Mouse (Mus musculus): Measurements from ENCODE around the gene Sec14l1.

The Sec14l1 gene

GRCm38 (mm10) chr11:117179902-117180301 lies 64.9 kb downstream of the Sec14l1 start:
- in situ Hi-C loops (cut with MboI, MseI) = loop anchor here (5.0 kb wide), 1 partner anchor 108 kb away; no protein-coding TSS in a partner anchor

GRCm38 (mm10) chr11:117182808-117183207 lies 67.8 kb downstream of the Sec14l1 start:
- in situ Hi-C loops (cut with MboI, MseI) = no loop called here

DNA sequence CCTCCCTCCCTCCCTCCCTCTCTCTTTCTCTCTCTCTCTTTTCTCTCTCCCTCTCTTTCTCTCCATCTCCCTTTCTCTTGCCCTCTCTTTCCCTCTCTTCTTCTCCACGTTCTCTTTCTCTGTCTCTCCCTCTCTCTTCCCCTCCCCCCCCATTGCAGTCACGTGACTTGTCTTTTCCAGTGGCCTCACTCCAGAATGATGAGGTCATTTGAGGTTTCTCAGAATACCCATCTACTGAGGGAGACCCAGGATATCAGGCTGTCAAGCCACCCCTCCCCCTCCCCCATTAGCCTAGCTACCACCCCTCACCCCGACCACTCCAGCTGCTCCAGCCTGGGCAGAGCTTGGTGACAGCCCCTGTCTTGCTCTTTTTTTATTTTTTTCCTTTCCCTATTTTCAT lies 68.3 kb downstream of the Sec14l1 start:
- in situ Hi-C loops (cut with MboI, MseI) = no loop called here

DNA sequence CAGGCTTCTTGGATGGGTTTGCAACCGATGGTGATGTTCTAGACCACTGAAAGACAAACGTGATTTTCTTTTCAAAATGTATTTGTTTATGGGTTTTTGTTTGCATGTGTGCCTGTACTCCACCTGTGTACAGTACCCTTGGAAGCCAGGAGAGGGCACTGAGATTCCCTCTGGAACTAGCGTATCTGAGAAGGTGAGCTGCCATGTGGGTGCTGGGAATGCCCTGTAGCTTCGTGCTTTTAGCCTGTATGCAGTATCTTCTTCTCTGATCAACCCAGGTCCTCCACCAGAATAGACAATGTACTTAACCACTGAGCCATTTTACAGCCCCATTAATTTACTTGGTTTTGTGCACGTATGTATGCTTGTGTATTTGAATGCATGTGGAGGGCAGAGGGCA lies 68.9 kb downstream of the Sec14l1 start:
- in situ Hi-C loops (cut with MboI, MseI) = no loop called here

GRCm38 (mm10) chr11:117185076-117185933 lies 70.3 kb downstream of the Sec14l1 start:
- in situ Hi-C loops (cut with MboI, MseI) = no loop called here

GRCm38 (mm10) chr11:117191524-117191923 lies 76.6 kb downstream of the Sec14l1 start:
- in situ Hi-C loops (cut with MboI, MseI) = no loop called here

DNA sequence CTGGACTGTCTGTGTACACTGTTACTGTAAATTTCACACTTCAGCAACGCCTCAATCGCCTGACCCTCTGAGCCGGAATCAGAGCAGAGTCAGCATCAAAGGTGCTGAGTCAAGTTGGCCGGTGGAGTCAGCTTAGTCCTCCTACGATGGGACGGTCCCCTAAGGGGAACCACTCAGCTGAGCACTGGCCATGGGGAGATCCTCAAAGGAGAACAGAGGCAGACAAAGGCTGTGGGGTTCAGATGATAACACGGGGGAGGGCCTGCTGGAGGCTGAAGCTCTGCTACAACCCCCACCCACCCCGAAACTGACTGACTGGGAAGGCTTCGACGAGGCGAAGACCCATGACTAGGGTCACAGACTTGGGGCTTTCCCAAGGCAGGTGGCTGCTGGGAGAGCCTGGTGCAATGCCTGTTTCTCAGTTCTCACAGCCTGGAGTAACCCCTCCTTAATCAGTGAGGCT lies 79.5 kb downstream of the Sec14l1 start:
- in situ Hi-C loops (cut with MboI, MseI) = no loop called here

GRCm38 (mm10) chr11:117195616-117196015 lies 80.6 kb downstream of the Sec14l1 start:
- in situ Hi-C loops (cut with MboI, MseI) = no loop called here

- in situ Hi-C loops (cut with MboI, MseI) = no loop called here
These were observed 81.7 kb downstream of the Sec14l1 start for GRCm38 (mm10) chr11:117196681-117197080.

DNA sequence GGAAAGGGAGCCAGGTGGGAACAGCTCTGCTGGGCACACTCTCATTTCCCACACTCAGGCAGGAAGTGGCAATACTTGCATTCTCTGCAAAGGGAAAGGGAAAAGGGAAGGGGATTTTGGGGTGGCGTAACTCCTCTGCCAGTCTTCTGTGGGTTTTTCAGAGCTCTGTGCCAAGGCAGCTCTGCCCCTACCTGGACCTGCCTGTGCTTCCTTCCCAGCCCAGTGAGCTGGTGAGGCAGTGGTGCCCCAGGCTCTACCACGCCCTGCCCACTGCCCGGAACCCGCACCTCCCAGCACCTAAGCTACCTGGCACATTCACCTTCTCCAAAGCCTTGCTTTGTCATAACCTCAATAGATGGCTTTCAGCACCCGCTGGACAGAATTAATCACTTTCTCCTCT lies 83.2 kb downstream of the Sec14l1 start:
- in situ Hi-C loops (cut with MboI, MseI) = no loop called here

DNA sequence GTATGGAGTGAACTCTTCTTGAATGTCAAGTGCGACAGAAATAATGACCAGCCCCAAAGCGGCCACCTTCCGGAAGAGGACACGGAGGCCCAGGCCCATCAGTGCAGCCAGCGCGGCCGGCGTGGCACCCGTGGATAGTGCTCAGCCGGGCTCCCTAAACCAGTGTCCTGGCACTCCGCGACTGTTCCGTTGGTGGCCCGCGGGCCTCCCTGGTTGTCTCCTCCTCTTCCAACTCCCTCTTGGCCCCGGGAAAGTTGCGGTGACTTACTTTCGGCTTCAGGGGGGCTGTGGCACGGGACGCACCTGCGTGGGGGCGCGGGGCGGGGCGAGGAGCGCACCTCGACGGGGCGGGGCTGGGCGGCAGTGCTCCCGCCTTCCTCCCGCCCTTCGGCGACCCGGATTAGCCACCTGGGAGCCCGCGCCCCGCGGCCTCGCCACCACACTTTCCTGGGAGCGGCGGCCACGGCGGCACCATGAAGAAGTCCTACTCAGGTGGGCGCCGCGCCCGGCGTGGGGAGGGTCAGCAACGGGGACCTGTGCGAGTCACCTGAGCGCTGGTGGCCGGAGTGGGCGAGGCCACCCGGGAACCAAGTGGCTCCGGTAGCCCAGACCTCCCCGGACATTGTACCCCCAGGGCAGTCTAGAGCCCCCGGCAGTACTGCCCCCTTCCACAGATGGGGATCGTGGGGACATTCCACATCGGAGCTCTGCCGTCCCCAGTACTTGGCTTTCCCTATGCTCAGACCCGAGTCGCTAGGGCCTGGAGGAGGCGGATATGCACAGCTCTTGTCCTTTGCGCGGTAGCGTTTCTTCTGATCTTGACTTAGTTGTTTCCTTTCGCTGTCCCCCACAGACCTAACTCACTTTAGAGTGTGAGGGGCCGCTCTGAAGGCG lies 84.6 kb downstream of the Sec14l1 start, which contains the start of gene Sept9:
TSS of gene Sept9 (plus strand) at position 380 of the 894 bp plus-strand sequence.
- in situ Hi-C loops (cut with MboI, MseI) = no loop called here

DNA sequence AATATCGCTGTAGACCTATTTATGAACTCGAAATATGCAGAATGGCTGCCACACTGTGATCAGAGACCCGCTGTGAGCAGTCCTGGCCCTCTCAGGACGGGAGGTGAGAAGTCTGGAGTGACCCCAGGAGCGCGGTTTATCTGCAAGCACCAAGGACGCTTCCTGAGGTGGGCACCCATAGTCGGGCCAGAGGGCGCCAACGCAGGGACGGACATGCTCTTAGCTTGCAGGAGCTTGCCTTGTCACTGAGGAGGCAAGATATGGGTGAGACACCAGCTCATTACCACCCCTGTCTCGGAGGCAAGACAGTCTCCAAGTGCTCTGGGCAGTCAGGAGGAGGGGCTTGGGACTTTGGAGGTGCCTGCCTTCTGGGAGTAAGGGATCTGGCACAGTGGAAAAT lies 86.9 kb downstream of the Sec14l1 start:
- in situ Hi-C loops (cut with MboI, MseI) = no loop called here

DNA sequence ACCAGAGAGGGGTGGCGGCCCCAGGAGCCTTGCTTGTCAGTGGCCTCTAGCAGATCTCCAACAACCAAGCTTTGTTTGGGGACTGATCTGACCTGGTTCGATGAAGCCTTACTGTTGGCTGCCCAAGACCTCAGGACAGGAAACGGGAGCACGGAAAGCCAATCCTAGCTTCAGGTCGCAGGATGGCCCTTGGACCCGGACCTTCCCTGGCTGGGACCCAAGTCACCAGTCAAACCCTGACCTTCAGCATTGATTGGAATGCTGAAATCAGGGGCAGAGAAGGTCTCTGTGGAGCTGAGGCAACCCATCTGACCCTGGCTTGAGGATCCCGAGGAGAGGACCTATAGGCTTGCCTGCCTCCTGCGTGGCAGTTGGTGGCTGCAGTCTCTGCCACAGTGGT lies 89.6 kb downstream of the Sec14l1 start:
- in situ Hi-C loops (cut with MboI, MseI) = no loop called here

- in situ Hi-C loops (cut with MboI, MseI) = no loop called here
These were observed 90.1 kb downstream of the Sec14l1 start for GRCm38 (mm10) chr11:117205042-117205441.

GRCm38 (mm10) chr11:117205447-117205846 lies 90.5 kb downstream of the Sec14l1 start:
- in situ Hi-C loops (cut with MboI, MseI) = no loop called here

- in situ Hi-C loops (cut with MboI, MseI) = no loop called here
These were observed 92.5 kb downstream of the Sec14l1 start for GRCm38 (mm10) chr11:117207436-117207835.

DNA sequence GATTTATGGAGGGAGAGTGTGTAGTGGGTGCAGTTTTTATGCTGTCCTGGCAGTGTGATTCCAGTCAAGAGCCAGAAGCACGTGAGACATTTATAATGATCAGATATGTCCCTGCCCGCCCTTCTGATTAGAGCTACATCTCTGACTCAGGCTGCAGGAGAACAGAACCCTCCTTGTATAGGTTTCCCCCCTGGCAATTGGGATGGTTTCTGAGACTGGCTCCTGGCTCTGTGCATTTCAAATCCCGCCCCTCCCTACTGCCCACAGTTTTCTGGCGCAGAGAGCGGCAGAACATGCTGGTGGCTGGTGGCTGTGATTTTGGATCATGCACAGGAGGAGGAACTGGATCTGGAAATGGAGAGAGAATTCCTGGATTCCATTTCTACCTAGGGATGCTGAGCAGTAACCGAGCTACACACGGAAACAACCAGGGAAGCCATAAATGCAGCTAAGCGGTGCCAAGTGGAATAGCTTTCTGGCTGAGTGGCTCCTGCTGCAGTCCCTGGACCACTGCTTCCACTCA lies 93.2 kb downstream of the Sec14l1 start:
- in situ Hi-C loops (cut with MboI, MseI) = no loop called here
